Mouse (Mus musculus) ES-Bruce4 (cell line): Measurements from ENCODE around the gene Arnt2. TPM values are rescaled to one million over a fixed set of nuclear protein-coding genes. Genes with fewer than 3 reads are reported as not detected.

ENCODE experiments used
- H3K27ac ChIP-seq: 2 replicates; pipeline ENCODE4 v1.5.1; 2012; ENCODE audit warnings: low read length, inconsistent platforms; ENCODE audit not compliant: insufficient read depth
- H3K27me3 ChIP-seq: 2 replicates; pipeline ENCODE4 v1.6.1; 2012; ENCODE audit warnings: mild to moderate bottlenecking, low read length, inconsistent platforms; ENCODE audit not compliant: control insufficient read depth, poor library complexity, insufficient read depth, severe bottlenecking
- H3K36me3 ChIP-seq: 2 replicates; pipeline ENCODE4 v1.6.1; 2012; ENCODE audit warnings: inconsistent platforms, mild to moderate bottlenecking, low read length, moderate library complexity; ENCODE audit not compliant: control insufficient read depth, poor library complexity, insufficient read depth, severe bottlenecking
- H3K4me1 ChIP-seq: one replicate; pipeline ENCODE4 v1.8.1; 2011; ENCODE audit warnings: low read length; ENCODE audit not compliant: control insufficient read depth, insufficient read depth
- H3K4me3 ChIP-seq: 2 replicates; pipeline ENCODE4 v1.5.1; 2011; ENCODE audit warnings: low read depth, mild to moderate bottlenecking, low read length
- H3K9ac ChIP-seq: 2 replicates; pipeline ENCODE4 v1.6.1; 2012; ENCODE audit warnings: low read depth, mild to moderate bottlenecking, inconsistent platforms; ENCODE audit not compliant: poor library complexity, severe bottlenecking
- H3K9me3 ChIP-seq: replicated peaks from 2 replicates; pipeline ENCODE4 v1.6.1; 2012; ENCODE audit warnings: mild to moderate bottlenecking, low read length, inconsistent platforms; ENCODE audit not compliant: control insufficient read depth, poor library complexity, insufficient read depth, severe bottlenecking
- CTCF ChIP-seq: IDR thresholded peaks from one replicate; pipeline ENCODE4 v1.8.1; 2011; ENCODE audit warnings: low read depth, low read length
- EP300 ChIP-seq: IDR thresholded peaks from 2 replicates; pipeline ENCODE4 v1.6.1; 2011; ENCODE audit warnings: low read depth, low read length; ENCODE audit not compliant: insufficient read depth
- POLR2A ChIP-seq: IDR thresholded peaks from one replicate; pipeline ENCODE4 v1.8.1; 2011; ENCODE audit warnings: low read length; ENCODE audit not compliant: insufficient read depth
- polyA plus RNA-seq: library from polyadenylated mRNA; stranded (reverse); fragments of >200 nt; gene quantifications from 2 replicates; pipeline ENCODE4 v1.2.4, GENCODE M21; 2011; ENCODE audit warnings: low read depth; ENCODE audit not compliant: missing spikeins, insufficient read depth, insufficient read length

Gene Arnt2
- polyA plus RNA-seq, 1 experiment = 3.3 TPM

GRCm38 (mm10) chr7:84408282-84408681, 1.7 kb downstream of the Arnt2 start:
- Histone ChIP-seq H3K27me3 (peaks cover 14% of the 10 kb centered on the region), H3K9me3 (no peaks in the 10 kb centered on the region), H3K27ac (no peak overlapping the region), H3K4me1 (no peaks in the 10 kb centered on the region), H3K9ac (no peak overlapping the region), H3K4me3 (no peak overlapping the region), H3K36me3 (no peaks in the 10 kb centered on the region)
- TF ChIP-seq EP300 (no peak), CTCF (no peak), POLR2A (no peak)

- no peak overlapping the region for H3K27ac ChIP-seq
- H3K27me3 ChIP-seq = 0 out of 2 replicates have a peak, but pooled peaks cover under 1% of the 10 kb centered on the region
- no peak overlapping the region for H3K9ac ChIP-seq
- H3K9me3 ChIP-seq = no peaks in the 10 kb centered on the region
- TF ChIP-seq POLR2A (no peak), CTCF (no peak), EP300 (no peak)
- H3K4me1 ChIP-seq = no peaks in the 10 kb centered on the region
- no peaks in the 10 kb centered on the region for H3K36me3 ChIP-seq
- H3K4me3 ChIP-seq = no peak overlapping the region
These were observed 6.6 kb downstream of the Arnt2 start for GRCm38 (mm10) chr7:84403371-84403770.

GRCm38 (mm10) chr7:84401641-84402455, 8.1 kb downstream of the Arnt2 start:
- Histone ChIP-seq H3K9me3 (no peaks in the 10 kb centered on the region), H3K4me1 (no peaks in the 10 kb centered on the region), H3K36me3 (no peaks in the 10 kb centered on the region), H3K4me3 (no peak overlapping the region), H3K27ac (no peak overlapping the region), H3K9ac (no peak overlapping the region), H3K27me3 (no peaks in the 10 kb centered on the region)
- no peak for TF ChIP-seq POLR2A
- TF ChIP-seq CTCF = no peak
- TF ChIP-seq EP300 = no peak

- TF ChIP-seq CTCF (no peak), POLR2A (no peak), EP300 (no peak)
- Histone ChIP-seq H3K9me3 (no peaks in the 10 kb centered on the region), H3K4me1 (no peaks in the 10 kb centered on the region), H3K27me3 (no peaks in the 10 kb centered on the region), H3K36me3 (no peaks in the 10 kb centered on the region), H3K27ac (no peak overlapping the region), H3K9ac (no peak overlapping the region), H3K4me3 (no peak overlapping the region)
These were observed 12.7 kb downstream of the Arnt2 start for GRCm38 (mm10) chr7:84397320-84397719.

GRCm38 (mm10) chr7:84396581-84396980, 13.4 kb downstream of the Arnt2 start:
- Histone ChIP-seq H3K9ac (no peak overlapping the region), H3K36me3 (no peaks in the 10 kb centered on the region), H3K27me3 (no peaks in the 10 kb centered on the region), H3K27ac (no peak overlapping the region), H3K9me3 (no peaks in the 10 kb centered on the region), H3K4me1 (no peaks in the 10 kb centered on the region), H3K4me3 (no peak overlapping the region)
- no peak for TF ChIP-seq CTCF
- TF ChIP-seq POLR2A = no peak
- no peak for TF ChIP-seq EP300

- TF ChIP-seq POLR2A (no peak), EP300 (no peak)
- Histone ChIP-seq H3K36me3 (no peaks in the 10 kb centered on the region), H3K27ac (no peak overlapping the region), H3K27me3 (no peaks in the 10 kb centered on the region), H3K4me3 (no peak overlapping the region), H3K9ac (no peak overlapping the region), H3K4me1 (no peaks in the 10 kb centered on the region), H3K9me3 (no peaks in the 10 kb centered on the region)
These were observed 22.1 kb downstream of the Arnt2 start for GRCm38 (mm10) chr7:84387826-84388225.
